11 mouse cellular contexts compared by ENCODE assay signal in genomic region chr2:144868827-144869226, GRCm38 (mm10). TPM values are rescaled to one million over a fixed set of nuclear protein-coding genes. Genes with fewer than 3 reads are reported as not detected.
DNase-seq lines count a peak whose midpoint lies in the region; TF ChIP-seq lines count a peak whose summit lies in the region.
"Had no signal": no experiment of that assay in that cellular context is flagged by ENCODE, and none has a peak within 500 bp of the region (broad histone marks: within the 10 kb centered on the region; RNA-seq: fewer than 3 reads in every experiment).

No protein-coding gene starts in this region.

- no peak overlapping the region for H3K4me3 ChIP-seq in layer of hippocampus, adult 2 months
- H3K4me3 ChIP-seq in lung, adult 2 months (replicated peaks; ENCODE audit: extremely low read depth, low read depth, low read length): no peak overlapping the region
- H3K4me3 ChIP-seq: limb, embryonic 13.5 days; midbrain, embryonic 12.5 days had no signal

- peak; percentile 5 for DNase-seq in embryo, embryonic 10.5 days (ENCODE audit: low spot score)
- DNase-seq in embryo, embryonic 10 days (ENCODE audit: low spot score): no peak
- DNase-seq in layer of hippocampus, adult 2 months (ENCODE audit: low spot score in 2 of 2): peak in 1 of 2 experiments; percentile 20
- no peak for DNase-seq in layer of hippocampus, postnatal 10 days (ENCODE audit: low spot score in 2 of 2)
- peak; percentile 4 to 22 for DNase-seq in adrenal gland, adult 18-20 months (ENCODE audit: low spot score in 2 of 2)
- peak; percentile 6 for DNase-seq in lung, adult 2 months
- no peak for DNase-seq in urinary bladder, postnatal 4 days (ENCODE audit: low spot score in 2 of 2)
- no peak for DNase-seq in urinary bladder, postnatal 25 days (ENCODE audit: low spot score)

- peak; percentile 69 for TF ChIP-seq CTCF in layer of hippocampus, adult 2 months (conservative IDR thresholded peaks at IDR 0.05)
- TF ChIP-seq CTCF in lung, adult 2 months (IDR thresholded peaks at IDR 0.05; ENCODE audit: insufficient read depth, low read length): peak; percentile 37; the same call in 1 of the 2 replicates

- H3K4me1 ChIP-seq in lung, adult 2 months (ENCODE audit: control insufficient read depth, insufficient read depth, low read length): no peaks in the 10 kb centered on the region
- H3K4me1 ChIP-seq: limb, embryonic 13.5 days; midbrain, embryonic 12.5 days had no signal

- TF ChIP-seq POLR2A in lung, adult 2 months (IDR thresholded peaks at IDR 0.05; ENCODE audit: borderline replicate concordance, extremely low read depth, low read depth, low read length): no peak

- WGBS in lung, adult 2 months: 63% methylated on average over 2 of the region's 2 CpGs

- no peak overlapping the region for H3K27ac ChIP-seq in layer of hippocampus, adult 2 months
- H3K27ac ChIP-seq: hindbrain, embryonic 14.5 days; limb, embryonic 13.5 days; midbrain, embryonic 12.5 days had no signal

RNA-seq across cellular contexts. Expression of gene Scp2d1, which starts 45.4 kb away (rescaled TPM):
- not detected for total RNA-seq in layer of hippocampus, adult 2 months (2021)
- total RNA-seq in layer of hippocampus, postnatal 10 days (2021): not detected
- total RNA-seq in adrenal gland, adult 18-20 months (2021): not detected
- polyA plus RNA-seq in lung, adult 2 months (2012; rRNA removed): not detected in 2 replicates
- polyA plus RNA-seq: hindbrain, embryonic 14.5 days; limb, embryonic 13.5 days; midbrain, embryonic 12.5 days had no signal

Comparison
In these comparisons a context has a peak if more than half of its experiments do, and no peak if none do; other contexts are left out.
1. DNase-seq: peak in embryo, embryonic 10.5 days (single experiment), adrenal gland, adult 18-20 months (2 of 2) and lung, adult 2 months (single experiment); none in embryo, embryonic 10 days (single experiment), layer of hippocampus, postnatal 10 days (0 of 2), urinary bladder, postnatal 4 days (0 of 2) and urinary bladder, postnatal 25 days (single experiment).